Mouse (Mus musculus) megakaryocyte, embryonic 14.5 days (primary cell): ENCODE measurements around the gene Rab3il1.

Source experiments
- FLI1 ChIP-seq: IDR thresholded peaks from 2 replicates; pipeline ENCODE4 v1.6.1; 2012; ENCODE audit warnings: low read length, inconsistent platforms, mixed read lengths
- GATA1 ChIP-seq: IDR thresholded peaks from 3 replicates; pipeline ENCODE4 v1.6.1; 2012; ENCODE audit warnings: mixed read lengths, low read length, inconsistent platforms, borderline replicate concordance

- TF ChIP-seq GATA1, result no peak
- TF ChIP-seq FLI1, result no peak
Measured at GRCm38 (mm10) chr19:9968081-9968787, 33.2 kb upstream of the Rab3il1 start.
